ENCODE assay signal across 8 mouse cellular contexts in the genomic region with DNA sequence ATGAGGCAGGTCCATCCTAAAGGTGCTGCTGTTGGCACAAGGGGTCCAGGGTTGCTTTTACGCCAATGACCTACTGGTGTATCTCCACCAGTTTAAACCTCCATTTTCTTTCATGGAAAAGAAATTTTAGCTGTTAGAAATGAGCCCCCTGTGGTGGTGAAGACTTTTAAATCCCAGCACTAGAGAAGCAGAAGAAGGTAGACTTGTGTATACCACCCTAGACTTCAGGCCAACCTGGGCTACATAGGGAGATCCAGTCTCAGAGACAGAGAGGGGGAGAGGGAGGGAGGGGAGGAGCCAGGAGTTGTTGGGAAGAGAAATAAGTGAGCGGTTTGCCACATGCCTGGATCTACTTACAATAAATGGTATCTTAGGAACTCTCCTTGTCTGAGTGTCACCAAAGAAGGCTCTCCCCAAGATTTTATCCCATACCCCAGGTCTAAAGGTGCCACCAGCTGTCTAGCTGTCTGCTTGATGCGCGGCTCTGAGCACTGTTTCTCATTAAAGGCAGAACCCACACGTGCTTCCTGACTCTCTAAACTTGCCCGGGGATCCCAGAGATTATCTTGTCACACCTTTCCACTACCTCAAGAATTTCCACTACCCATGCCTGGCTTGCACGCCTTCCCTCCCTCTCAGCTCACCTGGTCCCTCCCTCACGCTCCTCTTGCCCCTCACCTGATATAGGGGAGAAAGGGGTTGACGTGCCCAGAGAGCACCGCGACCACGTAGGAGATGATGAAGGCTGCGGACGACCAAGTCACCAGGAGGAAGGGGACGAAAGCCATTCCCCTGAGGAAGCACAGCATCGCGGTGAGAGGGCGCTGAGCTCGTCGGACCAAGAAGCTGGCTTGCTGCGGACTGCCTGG. TPM values are rescaled to one million over a fixed set of nuclear protein-coding genes. Genes with fewer than 3 reads are reported as not detected.
DNase-seq lines count a peak whose midpoint lies in the region; ATAC-seq lines count a peak whose summit lies in the region.

No protein-coding gene starts in this region.

- H3K9ac ChIP-seq in forebrain, embryonic 14.5 days (ENCODE audit: low read length), result peak overlapping the region; percentile 67
- H3K9ac ChIP-seq in liver, embryonic 15.5 days, result peak overlapping the region; percentile 42; the same call in 1 of the 2 replicates

- no peaks in the 10 kb centered on the region for H3K9me3 ChIP-seq in forebrain, embryonic 14.5 days (replicated peaks; ENCODE audit: control insufficient read depth, low read length)
- H3K9me3 ChIP-seq in liver, embryonic 15.5 days (replicated peaks), result no peaks in the 10 kb centered on the region

- H3K27ac ChIP-seq in forebrain, embryonic 14.5 days (ENCODE audit: low read depth, low read length), result no peak overlapping the region
- H3K27ac ChIP-seq in liver, embryonic 15.5 days (replicated peaks), result no peak overlapping the region

- ATAC-seq in forebrain, embryonic 14.5 days, result peak; percentile 16; the same call in 1 of the 2 replicates
- ATAC-seq in liver, embryonic 15.5 days (ENCODE audit: insufficient read depth), result no peak; the same call in 1 of the 2 replicates

- DNase-seq in heart, adult 11 months, result peak; percentile 90
- DNase-seq in heart, adult 9 months (ENCODE audit: low spot score in 2 of 2), result no peak
- DNase-seq in CD4-positive, CD25-positive, alpha-beta regulatory T cell, adult 2 months (ENCODE audit: low read depth, low spot score), result peak; percentile 31
- no peak for DNase-seq in forebrain, embryonic 14.5 days (ENCODE audit: low spot score)
- DNase-seq in ovary, postnatal 36 days (ENCODE audit: low spot score), result no peak
- DNase-seq in urinary bladder, postnatal 36 days (ENCODE audit: low spot score in 2 of 2), result no peak
- DNase-seq in adipocyte (ENCODE audit: low spot score), result no peak

- peak overlapping the region; percentile 49 for H3K4me3 ChIP-seq in forebrain, embryonic 14.5 days (ENCODE audit: low read depth, low read length)
- H3K4me3 ChIP-seq in liver, embryonic 15.5 days (replicated peaks), result peak overlapping the region; percentile 59

- WGBS in forebrain, embryonic 14.5 days, result 8% methylated on average over 21 of the region's 21 CpGs
- 11% methylated on average over 21 of the region's 21 CpGs for WGBS in liver, embryonic 15.5 days (ENCODE audit: insufficient replicate concordance)

- peaks cover 3% of the 10 kb centered on the region; the same call in 1 of the 2 replicates for H3K4me1 ChIP-seq in forebrain, embryonic 14.5 days (ENCODE audit: control insufficient read depth, insufficient read depth, low read length)
- peaks cover 12% of the 10 kb centered on the region; the same call in 1 of the 2 replicates for H3K4me1 ChIP-seq in liver, embryonic 15.5 days (replicated peaks)

- 0 out of 2 replicates have a peak, but pooled peaks cover 9% of the 10 kb centered on the region for H3K27me3 ChIP-seq in forebrain, embryonic 14.5 days (replicated peaks; ENCODE audit: control insufficient read depth, insufficient read depth, low read length)
- peaks cover 26% of the 10 kb centered on the region for H3K27me3 ChIP-seq in liver, embryonic 15.5 days

- H3K4me2 ChIP-seq in forebrain, embryonic 14.5 days (ENCODE audit: low read length), result peak overlapping the region; percentile 68
- H3K4me2 ChIP-seq in liver, embryonic 15.5 days, result peak overlapping the region; percentile 72

- no peaks in the 10 kb centered on the region for H3K36me3 ChIP-seq in forebrain, embryonic 14.5 days (ENCODE audit: control insufficient read depth, insufficient read depth, low read length)
- no peaks in the 10 kb centered on the region for H3K36me3 ChIP-seq in liver, embryonic 15.5 days (replicated peaks)

RNA-seq across cellular contexts. Expression of a gene that starts 22.5 kb away (rescaled TPM):
- polyA plus RNA-seq in forebrain, embryonic 14.5 days (2014; fragmentation: Nextera tagmentation; extraction: Ambion mirVana), result 0.44 and 0.84 TPM in 2 replicates
- polyA plus RNA-seq in liver, embryonic 15.5 days (2015; fragmentation: Nextera tagmentation; extraction: Ambion mirVana), result 2.0 and 2.3 TPM in 2 replicates

RNA-seq across cellular contexts. Expression of a gene that starts 22.6 kb away (rescaled TPM):
- polyA plus RNA-seq in forebrain, embryonic 14.5 days (2014; fragmentation: Nextera tagmentation; extraction: Ambion mirVana), result 9.8 and 11.9 TPM in 2 replicates
- polyA plus RNA-seq in liver, embryonic 15.5 days (2015; fragmentation: Nextera tagmentation; extraction: Ambion mirVana), result 2.7 TPM in 2 replicates

Comparison
In these comparisons a context has a peak if more than half of its experiments do, and no peak if none do; other contexts are left out.
1. DNase-seq: peak in heart, adult 11 months (single experiment) and CD4-positive, CD25-positive, alpha-beta regulatory T cell, adult 2 months (single experiment); none in heart, adult 9 months (0 of 2), forebrain, embryonic 14.5 days (single experiment), ovary, postnatal 36 days (single experiment), urinary bladder, postnatal 36 days (0 of 2) and adipocyte (single experiment).